Mouse (Mus musculus) ovary, postnatal 36 days (tissue): ENCODE results near the gene Focad.
A peak's percentile ranks its signal among the peaks of the same experiment; 100 is the strongest.
"Not testable (repeated sequence)": the region's sequence is repeated elsewhere in the genome, so short reads cannot be mapped to it uniquely, and the experiment has no call there.

Source experiments
- DNase-seq: peaks from one replicate; pipeline ENCODE4 v3.0.0; 2022; ENCODE audit warnings: low spot score, mixed read lengths

The Focad gene

GRCm38 (mm10) chr4:88307691-88308090, 213.3 kb downstream of the Focad start:
- no peak for DNase-seq

- DNase-seq = no peak
These were observed 214.1 kb downstream of the Focad start for GRCm38 (mm10) chr4:88308342-88309116.

GRCm38 (mm10) chr4:88309676-88310075, 215.2 kb downstream of the Focad start:
- peak; percentile 20 for DNase-seq

- no peak for DNase-seq
These were observed 220.5 kb downstream of the Focad start for GRCm38 (mm10) chr4:88314898-88315297.

GRCm38 (mm10) chr4:88320067-88320466, 225.6 kb downstream of the Focad start:
- no peak for DNase-seq

- DNase-seq = no peak
These were observed 231.0 kb downstream of the Focad start for GRCm38 (mm10) chr4:88325392-88325791.

GRCm38 (mm10) chr4:88334533-88334932, 240.1 kb downstream of the Focad start:
- DNase-seq = no peak

- no peak for DNase-seq
These were observed 242.3 kb downstream of the Focad start for GRCm38 (mm10) chr4:88336753-88337152.

- no peak for DNase-seq
These were observed 242.9 kb downstream of the Focad start for GRCm38 (mm10) chr4:88337365-88337764.

GRCm38 (mm10) chr4:88338130-88338529, 243.7 kb downstream of the Focad start:
- no peak for DNase-seq

GRCm38 (mm10) chr4:88344468-88344867, 250.0 kb downstream of the Focad start:
- DNase-seq = no peak

- no peak for DNase-seq
These were observed 250.6 kb downstream of the Focad start for GRCm38 (mm10) chr4:88345065-88345464.

- DNase-seq = no peak
These were observed 251.5 kb downstream of the Focad start for GRCm38 (mm10) chr4:88345938-88346337.

GRCm38 (mm10) chr4:88350910-88351309, 256.5 kb downstream of the Focad start:
- DNase-seq = peak; percentile 21

- DNase-seq = no peak
These were observed 262.2 kb downstream of the Focad start for GRCm38 (mm10) chr4:88356652-88357051.

GRCm38 (mm10) chr4:88357431-88357830, 263.0 kb downstream of the Focad start:
- no peak for DNase-seq

- no peak for DNase-seq
These were observed 275.5 kb downstream of the Focad start for GRCm38 (mm10) chr4:88369951-88370350.

- DNase-seq = no peak
These were observed 276.4 kb downstream of the Focad start for GRCm38 (mm10) chr4:88370819-88371218.

- DNase-seq = no peak
These were observed 278.1 kb downstream of the Focad start for GRCm38 (mm10) chr4:88372293-88373224.

- DNase-seq = no peak
These were observed 295.6 kb downstream of the Focad start for GRCm38 (mm10) chr4:88390036-88390435.

GRCm38 (mm10) chr4:88390596-88390995, 296.2 kb downstream of the Focad start:
- DNase-seq = not testable (repeated sequence)

GRCm38 (mm10) chr4:88395717-88396116, 301.3 kb downstream of the Focad start:
- no peak for DNase-seq

GRCm38 (mm10) chr4:88396995-88397521, 302.6 kb downstream of the Focad start:
- DNase-seq = peak; percentile 8
